Mouse (Mus musculus): Measurements from ENCODE around the gene Tspan11.

Gene Tspan11

DNA sequence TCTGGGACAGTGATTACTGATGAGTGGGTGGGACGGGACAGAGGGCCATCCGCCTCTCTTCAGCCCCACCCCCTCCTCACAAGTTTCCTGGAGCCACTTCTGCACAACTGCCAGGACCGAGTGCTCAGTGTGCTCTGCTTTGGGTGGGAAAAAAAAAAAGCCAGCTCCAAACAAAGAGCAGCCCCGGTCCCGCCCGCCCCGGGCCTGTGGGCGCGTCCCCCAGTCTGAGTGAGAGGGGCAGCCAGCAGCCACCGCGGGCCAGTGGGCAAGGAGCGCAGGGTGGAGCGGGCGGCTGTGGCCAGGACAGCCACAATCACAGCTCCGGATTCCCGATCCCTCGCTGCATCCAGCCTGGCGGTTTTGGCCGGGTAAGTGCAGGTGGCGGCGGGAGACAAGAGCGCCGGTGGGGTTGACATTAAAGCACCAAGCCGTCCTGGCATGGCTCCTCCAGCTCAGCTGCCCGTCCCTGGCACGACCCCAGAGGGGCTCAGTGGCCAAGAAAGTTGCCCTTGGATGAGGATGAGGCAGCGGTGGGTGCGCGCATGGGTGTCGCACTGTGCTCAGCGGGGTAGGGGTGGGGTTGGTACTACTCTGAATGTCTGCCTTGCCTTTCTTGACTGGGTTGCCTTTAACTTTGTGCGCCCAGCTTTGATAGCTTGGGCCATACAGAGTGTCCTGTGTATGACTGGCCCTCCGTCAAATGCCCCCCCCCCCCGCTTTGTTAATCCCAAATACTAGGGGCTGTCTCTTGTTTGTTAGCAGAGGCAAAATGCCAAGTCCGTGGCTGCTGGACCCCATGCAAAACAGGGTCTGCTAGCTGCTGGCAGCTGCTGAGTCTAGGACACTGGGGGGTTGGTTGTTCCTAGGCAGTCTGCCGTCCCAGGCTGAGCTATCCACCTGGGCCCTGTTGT is at the start of gene Tspan11:
TSS of gene Tspan11 (plus strand) at position 79 of the 911 bp plus-strand sequence.
- no peak for DNase-seq (ENCODE audit: low read depth, low spot score)

DNA sequence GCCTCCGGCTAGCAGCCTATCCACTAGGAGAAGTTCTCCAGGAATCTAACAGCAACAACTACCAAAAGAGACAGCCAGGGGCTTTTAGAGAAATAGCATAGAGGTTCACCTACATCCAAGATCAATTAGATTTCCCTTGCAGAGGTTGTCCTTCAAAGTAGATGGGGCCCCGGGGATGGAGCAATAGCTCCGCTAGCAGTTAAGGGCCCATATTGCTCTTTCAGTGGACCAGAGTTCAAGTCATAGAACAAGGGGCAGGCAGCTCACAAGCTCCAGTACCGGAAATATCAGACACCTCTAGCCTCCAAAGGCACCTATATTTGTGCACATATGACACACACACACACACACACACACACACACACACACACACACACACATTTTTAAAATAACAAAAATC is 49.5 kb upstream of the Tspan11 start:
- no peak for DNase-seq (ENCODE audit: low read depth, low spot score)

DNA sequence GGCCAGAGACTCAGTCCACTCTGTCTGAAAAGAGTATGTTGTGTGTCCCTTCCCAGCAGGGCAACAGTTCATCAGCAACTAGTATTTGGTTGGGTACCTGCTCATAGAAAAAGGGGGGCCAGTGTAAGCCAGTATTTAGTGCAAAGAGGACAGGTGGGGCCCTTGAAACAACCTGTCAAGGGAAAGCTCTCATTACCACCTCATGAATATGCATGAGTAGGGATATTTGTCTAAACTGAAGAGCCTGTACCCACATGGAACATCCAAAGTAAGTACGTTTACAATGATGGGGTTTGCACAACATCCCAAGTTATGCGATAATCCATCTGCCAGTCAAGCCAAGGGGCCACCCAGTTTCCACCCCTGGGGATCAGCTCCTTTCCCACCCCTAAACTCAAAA is 47.9 kb upstream of the Tspan11 start:
- DNase-seq (ENCODE audit: low read depth, low spot score) = no peak

DNA sequence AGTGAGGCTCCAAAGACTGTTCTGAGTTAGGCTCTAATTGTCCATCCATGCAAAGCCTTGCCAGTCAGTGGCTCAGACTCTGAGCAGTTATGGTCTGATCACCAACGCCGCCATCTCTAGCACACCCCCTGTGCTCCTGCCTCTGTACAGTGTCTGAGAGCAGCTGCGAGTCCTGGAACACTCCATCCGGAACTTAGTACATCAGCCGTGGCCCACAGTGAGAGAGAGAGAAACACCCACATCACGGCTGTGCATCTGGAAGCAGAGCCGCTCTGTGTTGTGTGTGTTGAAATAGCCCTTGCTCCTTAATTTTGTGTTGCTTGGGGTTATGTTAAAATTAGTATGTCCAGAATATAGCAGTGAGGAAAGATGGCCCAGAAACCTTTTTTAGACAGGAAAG is 47.2 kb upstream of the Tspan11 start:
- no peak for DNase-seq (ENCODE audit: low read depth, low spot score)

DNA sequence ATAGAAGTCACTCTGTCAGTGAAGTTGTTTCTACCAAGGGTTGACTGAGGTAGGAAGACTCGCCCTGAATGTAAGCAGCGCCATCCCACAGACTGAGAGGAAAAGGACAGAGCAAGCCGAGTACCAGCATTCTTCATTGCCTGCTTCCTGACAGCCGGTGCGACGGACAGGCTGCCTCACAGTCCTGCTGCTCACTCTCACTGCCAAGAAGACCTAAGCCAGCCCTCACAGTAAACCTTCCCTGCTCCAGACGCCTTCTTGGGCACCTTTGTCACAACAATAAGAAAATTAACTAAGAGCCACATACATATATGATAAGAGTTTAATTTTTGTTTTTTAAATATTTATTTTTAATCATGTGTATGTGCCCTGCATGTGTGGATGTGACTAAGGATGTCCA is 46.1 kb upstream of the Tspan11 start:
- DNase-seq (ENCODE audit: low read depth, low spot score) = no peak

DNA sequence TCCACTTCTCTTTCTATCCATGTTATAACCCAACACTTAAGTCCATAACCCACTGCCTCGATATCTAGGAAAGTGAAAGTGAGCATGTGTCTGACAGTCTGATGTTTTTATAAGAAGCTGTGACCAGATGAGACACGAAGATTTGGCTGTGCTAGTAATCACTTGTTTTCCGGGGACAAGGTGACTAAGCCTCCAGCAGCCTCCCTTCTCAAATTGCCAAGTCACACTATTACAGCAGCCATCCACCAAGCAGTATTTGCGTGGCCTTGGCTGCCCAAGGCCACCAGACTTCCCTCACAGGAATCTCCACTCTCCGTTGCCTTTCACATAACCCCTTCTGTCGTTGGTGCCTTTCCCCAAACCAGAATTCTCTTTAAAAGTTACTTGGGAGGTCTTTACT is 40.9 kb upstream of the Tspan11 start:
- DNase-seq (ENCODE audit: low read depth, low spot score) = no peak

DNA sequence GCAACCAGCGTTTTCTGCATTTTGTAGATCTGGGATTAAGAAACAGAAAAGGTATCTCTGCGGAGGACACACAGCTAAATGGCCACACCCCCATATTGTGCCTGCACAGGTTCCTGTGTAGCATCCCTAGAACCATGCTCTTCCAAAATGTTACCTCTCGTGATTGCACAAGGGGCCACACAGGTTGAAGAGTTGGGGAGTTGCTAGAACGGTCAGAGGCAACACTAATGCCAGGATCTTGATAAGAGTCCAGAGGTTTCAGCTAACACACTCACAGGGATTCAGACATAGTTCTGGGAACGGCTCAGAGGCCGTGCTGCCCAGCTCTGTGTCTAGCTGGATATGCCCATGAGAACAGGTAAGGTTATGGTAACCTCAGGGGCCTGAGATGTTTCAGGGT is 37.9 kb upstream of the Tspan11 start:
- DNase-seq (ENCODE audit: low read depth, low spot score) = no peak

DNA sequence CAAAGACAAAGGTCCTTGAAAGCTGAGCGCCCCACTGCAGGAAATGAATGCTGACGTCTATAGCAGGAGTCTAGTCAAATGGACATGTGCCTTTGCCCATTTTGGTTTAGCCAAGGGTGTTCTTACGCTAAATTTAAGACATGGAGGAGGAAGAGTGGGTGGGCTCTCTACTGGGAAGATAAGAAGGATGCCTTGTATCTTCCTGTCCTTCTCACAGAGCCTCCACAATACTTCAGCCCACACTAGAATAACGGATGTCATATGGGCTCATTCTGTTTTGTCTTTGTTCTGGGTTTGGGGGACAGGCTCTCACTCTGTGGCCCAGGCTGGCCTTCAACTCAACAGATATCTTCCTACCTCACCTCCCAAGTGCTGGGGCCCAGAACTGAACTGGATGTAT is 35.8 kb upstream of the Tspan11 start:
- DNase-seq (ENCODE audit: low read depth, low spot score) = no peak

DNA sequence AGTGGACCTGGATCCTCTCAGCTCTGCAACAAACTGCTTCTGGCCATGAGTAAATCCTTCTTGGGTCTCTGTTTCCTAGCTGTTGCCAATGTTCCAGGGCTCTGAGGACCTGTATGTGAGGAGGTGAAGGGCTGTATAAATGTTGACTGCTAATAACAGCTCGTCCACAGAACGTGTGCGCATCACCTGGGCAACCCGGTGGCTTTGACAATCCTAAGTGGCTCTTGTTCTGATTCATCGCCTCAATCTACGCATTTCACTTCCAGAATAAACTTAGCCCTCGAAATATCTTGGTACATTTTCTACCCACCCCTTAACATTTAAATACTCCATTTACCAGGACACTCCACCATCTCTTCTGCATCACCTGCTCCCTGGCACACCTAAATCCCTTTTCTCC is 34.1 kb upstream of the Tspan11 start:
- no peak for DNase-seq (ENCODE audit: low read depth, low spot score)

DNA sequence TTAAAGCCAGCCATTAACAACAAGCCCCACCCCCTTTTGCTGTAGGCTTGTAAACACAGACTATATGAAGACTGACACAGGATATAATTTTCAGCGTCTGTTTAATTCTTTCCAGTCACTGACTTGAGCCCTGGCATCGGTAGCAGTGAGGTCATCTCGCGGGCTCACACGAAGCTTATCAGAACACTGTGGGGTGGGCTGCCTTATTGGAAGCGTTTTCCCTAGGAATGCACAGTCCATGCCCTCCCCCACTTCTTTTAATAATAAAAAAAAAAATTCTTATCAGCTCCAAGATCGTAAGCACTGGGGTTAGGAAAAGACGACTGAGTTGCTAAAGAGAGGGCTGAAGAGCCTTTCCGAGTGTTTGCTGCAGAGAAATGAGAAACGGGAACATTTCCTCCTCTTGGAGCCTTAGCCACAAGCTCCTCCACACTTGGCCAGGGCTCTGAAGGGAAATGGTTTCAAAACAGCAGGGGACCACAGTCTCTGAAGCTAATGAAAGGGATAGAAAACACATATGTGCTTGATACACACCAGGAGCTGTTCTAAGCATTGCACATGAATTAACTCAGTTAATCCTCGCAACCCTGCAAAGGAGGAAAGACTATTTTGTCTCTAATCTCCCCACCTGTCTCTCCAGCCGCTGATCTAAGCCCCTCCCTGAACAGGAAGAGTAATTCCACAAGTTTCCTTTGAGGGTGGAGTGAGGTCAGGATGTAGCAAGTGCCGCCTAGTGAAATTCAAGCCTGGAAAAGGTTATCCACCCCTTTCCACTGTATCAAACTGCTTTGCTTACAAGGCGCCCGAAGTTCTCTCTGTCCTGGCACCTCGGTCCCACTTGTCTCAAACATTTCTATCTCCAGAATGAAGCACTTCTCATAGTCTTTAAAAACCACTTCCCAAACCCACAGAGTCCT is 33.4 kb upstream of the Tspan11 start:
- DNase-seq (ENCODE audit: low read depth, low spot score) = no peak

DNA sequence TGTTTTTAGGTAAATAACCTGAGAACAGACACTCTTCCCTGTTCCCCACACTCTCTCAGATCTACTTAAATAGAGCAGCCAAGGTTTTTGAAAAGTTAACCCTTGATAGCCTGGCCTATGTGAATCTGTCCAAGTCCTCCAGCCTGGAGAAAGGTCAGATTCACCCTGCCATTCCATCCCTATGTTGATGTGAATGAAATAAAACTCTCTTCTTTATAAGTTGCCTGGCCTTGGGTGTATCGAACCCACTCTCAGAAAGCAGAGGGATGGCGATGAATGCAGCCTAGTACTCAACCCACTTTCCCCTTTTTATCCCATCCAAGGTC is 32.7 kb upstream of the Tspan11 start:
- no peak for DNase-seq (ENCODE audit: low read depth, low spot score)

DNA sequence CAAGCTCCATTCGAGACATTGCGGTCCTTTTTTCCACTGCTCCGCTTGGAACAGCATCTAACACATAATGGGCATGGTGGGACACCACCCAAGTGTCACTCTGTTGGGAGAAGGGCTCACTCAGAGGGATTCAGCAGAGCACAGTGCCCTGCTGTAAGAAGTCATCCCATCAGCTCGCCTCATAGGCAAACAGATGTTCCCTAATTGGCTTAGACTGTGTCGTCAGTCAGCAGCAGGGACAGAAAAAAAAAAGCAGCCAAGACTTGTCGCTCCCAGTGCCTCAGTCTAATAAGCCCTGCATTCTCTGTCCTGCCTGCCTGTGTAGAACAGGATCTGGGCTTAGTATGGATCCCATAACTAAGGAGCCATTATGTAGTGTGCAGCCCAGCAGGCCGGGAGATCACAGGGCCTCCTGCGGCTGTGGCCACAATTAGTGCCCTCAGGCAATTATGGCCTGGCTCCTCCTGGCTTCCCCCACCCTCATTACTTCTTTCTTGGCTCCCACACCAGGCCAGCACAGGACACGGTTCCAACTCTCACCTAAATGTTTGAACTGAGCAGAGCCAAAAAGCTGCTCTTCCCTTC is 31.6 kb upstream of the Tspan11 start:
- peak; percentile 78 for DNase-seq (ENCODE audit: low read depth, low spot score)

DNA sequence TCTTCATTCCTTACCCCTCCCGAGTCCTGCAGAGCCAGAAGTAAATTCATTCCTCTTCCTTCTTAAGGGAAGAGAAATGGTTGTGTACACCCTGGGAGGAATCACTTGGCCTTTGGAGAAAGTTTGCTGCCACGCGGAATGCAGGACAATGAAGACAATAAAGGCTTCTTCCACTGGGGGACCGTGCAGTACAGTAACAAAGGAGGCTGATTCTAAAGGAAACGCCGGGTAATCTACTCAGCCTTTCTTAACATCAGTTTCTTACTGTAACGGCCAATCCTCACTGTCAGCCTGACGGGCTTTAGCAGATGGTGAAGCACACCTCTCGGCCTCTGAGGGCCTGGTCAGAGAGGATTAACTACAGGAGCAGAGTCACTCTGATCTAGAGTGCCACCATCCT is 25.4 kb upstream of the Tspan11 start:
- DNase-seq (ENCODE audit: low read depth, low spot score) = peak; percentile 11

DNA sequence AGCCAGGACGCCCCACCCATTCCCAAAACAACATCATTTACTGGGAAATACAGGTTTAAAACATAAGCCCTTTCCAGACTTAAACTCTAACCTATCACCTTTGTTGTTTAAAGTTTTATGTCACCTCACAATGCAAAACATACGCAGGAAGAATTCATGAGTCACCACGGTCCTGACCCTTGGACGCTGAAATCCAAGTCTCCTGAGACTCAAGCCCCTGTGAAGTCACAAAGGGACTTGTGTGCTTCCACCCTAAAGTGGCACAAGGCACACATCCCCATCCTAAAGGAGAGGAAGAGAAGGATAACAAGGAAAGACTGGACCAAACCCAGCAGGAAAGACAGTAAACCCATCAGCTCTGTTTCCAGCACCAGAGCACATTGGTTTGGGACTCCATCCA is 22.0 kb upstream of the Tspan11 start:
- no peak for DNase-seq (ENCODE audit: low read depth, low spot score)

DNA sequence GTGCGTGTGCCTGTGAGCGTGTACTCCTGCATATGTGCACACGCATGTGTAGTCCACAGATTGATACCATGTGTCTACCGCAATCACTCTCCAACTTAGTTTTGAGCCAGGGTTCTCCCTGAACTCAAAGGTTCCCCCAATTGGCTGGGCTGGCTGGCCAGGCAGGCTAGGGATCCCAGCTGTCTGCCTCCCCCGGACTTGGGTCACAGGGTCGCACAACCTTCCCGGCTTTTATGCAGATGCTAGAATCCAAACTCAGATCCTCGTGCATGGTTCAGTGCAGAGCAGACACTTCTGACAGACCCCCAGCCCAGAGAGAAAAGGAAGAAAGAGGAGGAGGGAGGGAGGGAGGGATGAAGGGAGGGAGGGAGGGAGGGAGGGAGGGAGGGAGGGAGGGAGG is 18.8 kb upstream of the Tspan11 start:
- no peak for DNase-seq (ENCODE audit: low read depth, low spot score)

DNA sequence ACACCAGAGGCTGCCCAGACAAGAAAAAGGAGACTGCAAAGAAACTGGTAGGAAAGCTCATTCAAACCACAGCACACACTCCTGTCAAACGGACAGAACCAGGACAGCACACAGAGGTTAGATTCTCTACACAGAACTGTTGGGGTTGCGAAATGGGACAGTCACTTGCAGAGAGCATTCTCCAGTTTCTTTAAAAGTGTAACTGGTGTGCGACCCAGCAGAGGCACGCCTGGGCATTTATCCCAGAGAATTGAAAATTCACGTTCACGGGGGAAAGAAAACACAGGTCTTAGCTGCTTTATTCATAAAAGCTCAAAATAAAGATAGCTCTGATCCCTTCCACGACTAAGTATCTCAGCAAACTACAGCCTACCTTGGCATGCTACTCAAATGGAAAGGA is 18.3 kb upstream of the Tspan11 start:
- DNase-seq (ENCODE audit: low read depth, low spot score) = no peak

DNA sequence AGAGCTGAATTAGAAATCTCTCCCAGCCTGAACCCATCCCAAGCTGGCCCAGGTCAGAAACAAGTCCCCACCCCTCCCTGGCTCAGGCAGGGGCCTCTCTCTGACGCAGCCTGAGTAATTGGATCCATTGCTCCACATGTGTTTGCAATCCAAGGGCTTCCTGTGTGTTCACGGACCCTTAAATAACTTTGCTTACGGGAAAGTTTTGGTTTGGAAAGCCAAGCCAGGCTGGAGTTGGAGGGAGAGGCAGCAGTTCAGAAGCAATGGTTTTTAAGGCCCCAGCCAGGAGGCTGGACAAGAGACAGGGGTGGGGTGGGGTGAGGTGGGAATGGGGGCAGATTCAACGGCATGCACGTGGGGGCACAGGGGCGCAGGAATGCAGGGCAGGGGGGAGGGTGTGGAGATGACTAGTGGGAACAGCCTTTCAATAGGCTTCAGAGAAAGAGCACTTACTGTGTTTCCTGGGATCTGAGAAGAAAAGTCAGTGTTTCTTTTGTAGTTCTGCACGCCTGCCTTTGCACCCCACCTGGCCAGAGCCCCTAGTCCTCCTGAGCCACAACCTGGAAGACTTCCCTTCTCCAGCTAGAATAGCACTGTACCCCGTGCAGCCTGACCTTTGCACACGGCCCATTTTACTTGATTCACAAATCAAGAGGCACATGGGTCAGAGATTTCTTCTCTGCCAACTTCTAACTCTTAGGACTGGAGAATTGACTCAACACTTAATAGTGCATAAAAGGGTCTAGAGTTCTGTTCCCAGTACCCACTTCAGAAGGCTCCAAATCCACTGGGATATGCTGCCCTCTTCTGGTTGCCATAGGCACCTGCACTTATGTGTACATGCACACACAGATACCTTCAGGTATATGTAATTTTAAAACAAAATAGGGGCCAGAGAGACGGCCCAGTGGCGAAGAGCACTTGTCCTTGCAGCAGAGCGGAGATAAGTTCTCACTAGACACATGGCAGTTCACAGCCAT is 16.8 kb upstream of the Tspan11 start:
- DNase-seq (ENCODE audit: low read depth, low spot score) = no peak

DNA sequence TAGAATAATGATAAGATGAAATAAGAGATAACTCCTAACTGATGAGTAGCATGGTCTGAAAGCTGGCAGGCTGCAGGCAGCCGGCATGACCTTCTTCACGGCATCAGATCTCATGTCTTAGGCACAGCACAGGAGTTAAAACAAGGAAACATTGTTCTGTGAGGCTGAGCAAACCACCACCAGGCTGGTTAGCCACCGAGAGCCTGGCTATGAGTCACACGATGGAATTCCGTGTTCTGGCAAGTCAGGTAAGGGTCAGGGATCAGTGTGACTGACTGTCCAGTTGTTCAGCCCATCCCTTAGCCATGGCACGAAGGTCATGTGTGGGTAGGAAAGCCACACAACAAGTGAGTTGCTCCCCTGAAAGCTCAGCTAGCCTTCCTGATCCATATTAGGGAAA is 16.0 kb upstream of the Tspan11 start:
- DNase-seq (ENCODE audit: low read depth, low spot score) = no peak

DNA sequence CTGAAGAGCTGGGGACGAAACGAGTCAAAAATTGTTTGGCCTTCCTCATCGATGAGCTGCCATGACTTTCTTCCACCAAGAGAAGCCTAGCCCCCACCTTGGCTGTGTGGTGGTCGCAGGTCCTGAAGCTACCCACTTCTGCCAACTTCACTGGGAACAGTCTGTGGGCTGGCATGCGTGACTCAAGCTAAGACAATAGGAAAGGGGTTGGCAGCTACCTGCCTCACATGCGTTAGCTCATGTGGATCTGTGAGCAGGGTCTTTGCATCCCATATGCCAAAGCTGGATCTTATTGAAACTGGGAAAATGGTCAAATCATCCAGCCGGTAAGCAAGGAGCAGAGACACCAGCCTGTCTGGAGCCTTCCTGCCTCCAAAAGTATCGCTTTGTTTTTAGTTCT is 14.8 kb upstream of the Tspan11 start:
- DNase-seq (ENCODE audit: low read depth, low spot score) = no peak

DNA sequence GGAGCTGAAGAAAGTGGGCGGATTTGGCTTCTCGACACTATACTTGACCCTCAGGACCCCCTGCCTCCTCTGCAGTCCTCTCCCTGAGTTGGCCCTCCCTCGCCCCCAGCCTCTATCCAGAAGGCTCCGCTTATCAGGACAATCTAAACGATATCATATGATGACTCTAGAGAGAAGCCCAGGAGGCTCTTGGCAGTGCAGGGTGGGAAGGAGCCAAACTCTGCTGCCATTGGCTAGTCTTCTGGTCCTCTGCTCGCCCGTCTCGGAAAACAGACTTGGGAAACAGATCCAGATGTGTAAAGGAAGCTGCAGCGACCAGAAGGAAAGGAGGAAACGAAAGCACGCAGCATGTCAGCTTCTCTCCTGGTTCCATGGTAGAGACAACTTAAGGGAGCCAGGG is 11.5 kb upstream of the Tspan11 start:
- DNase-seq (ENCODE audit: low read depth, low spot score) = no peak

DNA sequence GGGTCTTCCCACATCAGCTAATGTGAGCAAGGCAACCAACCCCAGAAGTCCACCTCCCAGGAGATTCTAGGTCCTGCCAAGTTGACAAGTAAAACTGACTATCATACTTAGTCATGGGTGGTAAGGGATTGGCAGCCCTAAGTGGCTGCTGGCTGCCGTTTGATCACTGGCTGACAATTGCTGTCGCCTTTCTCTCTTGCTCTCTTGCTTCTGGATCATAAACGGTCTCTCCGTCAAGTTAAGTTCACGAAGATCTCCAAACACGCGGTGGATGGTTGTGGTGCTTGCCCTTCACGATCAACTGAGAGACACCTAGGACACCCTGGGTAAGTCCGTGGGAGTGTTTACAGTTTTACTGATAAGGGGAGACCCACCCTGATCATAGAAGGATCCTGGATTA is 11.0 kb upstream of the Tspan11 start:
- DNase-seq (ENCODE audit: low read depth, low spot score) = no peak
